Mouse (Mus musculus): ENCODE results near the gene Stap2. TPM values are rescaled to one million over a fixed set of nuclear protein-coding genes. Genes with fewer than 3 reads are reported as not detected.

Gene Stap2
- polyA plus RNA-seq, 1 experiment from 2014 or later, result 1.8 TPM

DNA sequence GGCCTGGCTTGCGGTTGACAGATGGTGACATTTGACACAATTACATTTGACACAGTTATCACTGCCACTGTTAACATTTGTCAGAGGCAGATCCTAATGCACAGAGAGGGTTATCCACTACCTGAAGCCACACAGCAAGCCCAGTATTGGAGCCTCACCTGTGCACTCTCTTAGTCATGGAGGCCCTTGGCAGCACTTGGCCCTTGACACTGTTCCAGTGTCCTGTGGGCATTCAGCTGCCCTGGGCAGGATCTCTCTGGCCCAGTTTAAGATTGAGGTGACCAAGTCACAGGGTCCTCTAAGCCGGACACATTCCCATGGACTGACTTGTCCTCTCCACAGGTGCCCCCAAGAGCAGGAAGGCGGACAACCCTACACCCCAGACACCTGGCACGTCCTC is 38.2 kb downstream of the Stap2 start:
- H3K4me1 ChIP-seq (replicated peaks), result peaks cover 22% of the 10 kb centered on the region; the same call in 1 of the 2 replicates
- no peak overlapping the region for H3K9ac ChIP-seq
- H3K4me3 ChIP-seq (replicated peaks), result no peak overlapping the region
- no peak overlapping the region for H3K27ac ChIP-seq
- no peak overlapping the region for H3K4me2 ChIP-seq
- peaks cover 40% of the 10 kb centered on the region for H3K27me3 ChIP-seq
- peaks cover 49% of the 10 kb centered on the region for H3K36me3 ChIP-seq
- no peaks in the 10 kb centered on the region for H3K9me3 ChIP-seq (replicated peaks)
- DNase-seq (no peak), ATAC-seq (ENCODE audit: low read depth) (no peak)
- 87% methylated on average over 4 of the region's 4 CpGs for WGBS (ENCODE audit: insufficient replicate concordance)

DNA sequence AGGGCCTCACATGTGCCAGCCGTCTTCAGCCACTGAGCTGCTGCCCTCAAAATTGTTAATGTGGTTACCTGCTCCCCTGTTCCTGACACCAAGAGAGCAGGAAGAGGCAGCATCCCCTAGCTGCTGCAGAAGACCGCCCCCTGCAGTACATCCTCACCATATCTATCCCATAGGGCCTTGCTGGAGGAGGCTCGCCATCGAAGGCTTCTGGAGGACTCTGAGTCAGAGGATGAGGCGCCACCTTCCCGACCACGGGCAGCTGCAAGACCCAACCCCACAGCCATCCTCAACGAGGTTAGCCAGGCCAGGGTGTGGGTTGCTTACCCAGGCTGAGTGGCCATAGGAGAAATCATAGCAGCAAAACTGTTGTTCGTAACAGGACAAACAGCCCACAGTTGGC is 40.4 kb downstream of the Stap2 start:
- no peak for DNase-seq
- 72% methylated on average over 9 of the region's 9 CpGs for WGBS (ENCODE audit: insufficient replicate concordance)
- H3K9ac ChIP-seq, result no peak overlapping the region
- H3K36me3 ChIP-seq, result peaks cover 68% of the 10 kb centered on the region
- ATAC-seq (ENCODE audit: low read depth), result no peak
- H3K27me3 ChIP-seq, result peaks cover 18% of the 10 kb centered on the region
- H3K4me2 ChIP-seq, result no peak overlapping the region
- no peaks in the 10 kb centered on the region for H3K9me3 ChIP-seq (replicated peaks)
- no peak overlapping the region for H3K27ac ChIP-seq
- no peak overlapping the region for H3K4me3 ChIP-seq (replicated peaks)
- H3K4me1 ChIP-seq (replicated peaks), result peaks cover 20% of the 10 kb centered on the region

DNA sequence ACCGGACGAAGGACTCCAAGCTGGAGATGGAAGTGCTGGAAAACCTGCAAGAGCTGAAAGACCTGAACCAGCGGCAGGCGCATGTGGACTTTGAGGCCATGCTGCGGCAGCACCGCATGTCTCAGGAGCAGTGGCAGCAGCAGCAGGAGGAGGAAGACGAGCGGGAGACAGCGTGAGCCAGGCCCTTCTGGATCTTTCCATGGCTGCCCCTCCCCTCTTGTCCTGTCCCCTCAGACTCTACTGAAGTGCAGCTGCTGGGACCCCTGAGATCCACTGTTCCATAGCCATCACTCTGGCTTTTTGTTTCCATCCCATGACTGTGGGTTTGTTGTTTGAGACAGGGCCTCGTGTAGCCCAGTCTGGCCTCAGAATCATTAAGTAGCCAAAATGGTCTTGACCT is 40.9 kb downstream of the Stap2 start:
- Histone ChIP-seq H3K36me3 (peaks cover 68% of the 10 kb centered on the region), H3K4me3 (replicated peaks) (no peak overlapping the region), H3K27me3 (peaks cover 13% of the 10 kb centered on the region), H3K4me2 (no peak overlapping the region), H3K9me3 (replicated peaks) (no peaks in the 10 kb centered on the region), H3K4me1 (replicated peaks) (peaks cover 25% of the 10 kb centered on the region), H3K9ac (no peak overlapping the region), H3K27ac (no peak overlapping the region)
- DNase-seq (no peak), ATAC-seq (ENCODE audit: low read depth) (no peak)
- 89% methylated on average over 10 of the region's 10 CpGs for WGBS (ENCODE audit: insufficient replicate concordance)

DNA sequence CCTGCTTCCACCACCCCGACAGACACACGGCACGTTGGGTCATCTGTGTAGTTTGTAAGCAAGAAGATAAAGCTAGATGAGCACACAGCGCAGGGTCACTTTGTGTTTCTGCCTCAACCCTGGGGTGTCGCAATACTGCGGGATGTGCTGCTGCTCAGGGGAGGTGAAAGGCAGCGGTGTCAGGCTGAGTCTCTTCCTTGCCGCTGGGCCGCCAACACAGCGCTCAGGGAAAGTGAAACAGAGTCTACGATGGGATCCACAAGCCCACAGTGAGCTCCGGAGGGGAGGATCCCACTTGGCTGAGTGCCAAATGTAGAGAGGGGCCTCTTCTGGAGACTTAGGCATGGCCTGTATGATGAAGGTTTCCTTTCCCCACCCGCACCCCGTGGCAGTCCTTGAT is 42.2 kb downstream of the Stap2 start:
- no peaks in the 10 kb centered on the region for H3K9me3 ChIP-seq (replicated peaks)
- H3K9ac ChIP-seq, result no peak overlapping the region
- H3K27me3 ChIP-seq, result no peaks in the 10 kb centered on the region
- H3K27ac ChIP-seq, result 0 out of 2 replicates have a peak overlapping the region, but pooled peaks have one; percentile 13
- ATAC-seq (ENCODE audit: low read depth) (no peak), DNase-seq (no peak)
- H3K4me1 ChIP-seq (replicated peaks), result peaks cover 31% of the 10 kb centered on the region
- H3K36me3 ChIP-seq, result peaks cover 68% of the 10 kb centered on the region
- WGBS (ENCODE audit: insufficient replicate concordance), result 69% methylated on average over 14 of the region's 14 CpGs
- H3K4me2 ChIP-seq, result no peak overlapping the region
- no peak overlapping the region for H3K4me3 ChIP-seq (replicated peaks)

DNA sequence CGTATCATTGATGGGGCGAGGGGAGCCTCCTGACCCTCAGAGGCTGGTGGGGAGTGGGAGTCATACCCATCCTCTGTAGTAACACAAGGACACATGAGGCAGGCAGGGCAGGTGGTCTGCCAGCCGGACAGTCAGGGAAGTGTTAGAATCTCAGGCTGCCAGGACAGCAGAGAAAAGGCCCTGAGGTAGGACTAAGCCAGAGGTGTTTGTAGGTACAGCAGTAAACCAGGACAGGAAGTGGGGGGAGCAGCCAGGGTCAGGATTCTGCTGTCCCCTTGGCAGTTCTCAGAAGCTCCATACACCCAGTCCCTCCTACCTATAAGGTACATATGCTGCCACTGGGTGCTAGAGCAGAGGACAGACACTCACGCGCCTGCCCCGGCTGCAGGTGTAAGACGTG is 43.8 kb downstream of the Stap2 start:
- no peak overlapping the region for H3K4me3 ChIP-seq (replicated peaks)
- H3K9ac ChIP-seq, result no peak overlapping the region
- H3K9me3 ChIP-seq (replicated peaks), result no peaks in the 10 kb centered on the region
- no peaks in the 10 kb centered on the region for H3K27me3 ChIP-seq
- WGBS (ENCODE audit: insufficient replicate concordance), result 90% methylated on average over 7 of the region's 7 CpGs
- H3K4me2 ChIP-seq, result no peak overlapping the region
- DNase-seq (no peak), ATAC-seq (ENCODE audit: low read depth) (no peak)
- H3K36me3 ChIP-seq, result peaks cover 54% of the 10 kb centered on the region
- H3K4me1 ChIP-seq (replicated peaks), result peaks cover 47% of the 10 kb centered on the region
- H3K27ac ChIP-seq, result no peak overlapping the region

DNA sequence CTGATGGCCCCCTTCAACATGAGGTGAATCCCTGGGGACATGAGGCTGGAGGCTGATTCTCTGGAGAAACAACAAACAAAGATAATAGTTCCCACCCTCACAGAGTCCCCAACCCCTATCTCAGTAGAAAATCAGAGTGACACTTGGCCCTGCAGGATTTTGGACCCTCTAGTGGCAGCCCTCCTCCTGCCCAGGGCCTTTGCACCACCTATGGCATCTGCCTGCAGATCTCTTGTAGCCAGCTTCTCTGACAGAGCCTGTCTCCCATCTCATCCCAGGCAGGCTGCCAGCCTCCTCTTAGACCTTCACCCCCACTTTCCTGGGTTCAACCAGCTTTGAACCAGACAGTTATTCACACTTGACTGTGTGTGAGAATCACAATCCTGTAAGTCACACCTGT is 44.6 kb downstream of the Stap2 start:
- no peak for DNase-seq
- no peak for ATAC-seq (ENCODE audit: low read depth)
- Histone ChIP-seq H3K27ac (no peak overlapping the region), H3K36me3 (peaks cover 45% of the 10 kb centered on the region), H3K4me2 (peak overlapping the region; percentile 83; the same call in 1 of the 2 replicates), H3K4me1 (replicated peaks) (peaks cover 55% of the 10 kb centered on the region), H3K9ac (peak overlapping the region; percentile 75; the same call in 1 of the 2 replicates), H3K27me3 (no peaks in the 10 kb centered on the region), H3K4me3 (replicated peaks) (no peak overlapping the region), H3K9me3 (replicated peaks) (no peaks in the 10 kb centered on the region)

DNA sequence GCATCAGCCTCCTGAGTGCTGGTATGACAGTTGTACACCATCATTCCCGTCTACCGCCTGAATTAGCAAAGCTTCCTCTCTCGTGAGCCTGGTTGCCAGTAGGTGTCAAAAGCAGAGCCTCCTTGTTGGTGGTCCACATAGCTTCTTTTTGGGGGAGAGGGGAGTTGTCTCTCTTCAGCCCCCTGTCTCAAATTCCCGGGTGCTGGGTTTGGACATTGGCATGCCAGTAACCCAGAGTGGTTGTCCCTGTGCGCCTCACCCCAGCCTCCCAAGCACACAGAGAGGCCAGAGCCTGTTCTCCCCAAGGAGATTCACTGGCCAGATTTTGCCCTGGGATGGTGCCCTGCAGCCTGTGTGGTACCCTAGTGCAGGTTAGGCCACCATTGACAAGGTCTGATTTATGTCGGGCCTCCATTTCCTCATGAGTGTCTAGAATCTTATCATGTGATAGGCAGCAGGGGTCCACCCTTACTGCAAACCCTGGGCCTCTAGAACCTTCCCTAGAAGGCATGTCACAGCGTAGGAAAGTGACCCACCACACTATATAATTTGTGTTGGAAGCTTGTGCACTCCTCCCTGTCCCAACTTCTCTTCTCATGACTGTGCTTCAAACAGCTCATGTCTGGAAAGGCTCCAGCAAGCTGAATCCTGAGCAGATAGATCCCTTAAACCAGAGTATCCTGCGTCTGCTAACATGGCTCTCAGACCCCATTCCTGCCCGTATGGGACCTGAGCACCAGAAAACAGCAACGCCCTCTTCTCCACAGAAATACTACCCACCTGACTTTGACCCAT is 45.2 kb downstream of the Stap2 start:
- DNase-seq, result no peak
- Histone ChIP-seq H3K4me1 (replicated peaks) (peaks cover 58% of the 10 kb centered on the region), H3K9ac (peak overlapping the region; percentile 75), H3K27me3 (0 out of 2 replicates have a peak, but pooled peaks cover under 1% of the 10 kb centered on the region), H3K36me3 (peaks cover 42% of the 10 kb centered on the region), H3K9me3 (replicated peaks) (no peaks in the 10 kb centered on the region), H3K27ac (peak overlapping the region; percentile 72), H3K4me3 (replicated peaks) (peak overlapping the region; percentile 66), H3K4me2 (peak overlapping the region; percentile 83)
- no peak for ATAC-seq (ENCODE audit: low read depth)
- 62% methylated on average over 10 of the region's 10 CpGs for WGBS (ENCODE audit: insufficient replicate concordance)

DNA sequence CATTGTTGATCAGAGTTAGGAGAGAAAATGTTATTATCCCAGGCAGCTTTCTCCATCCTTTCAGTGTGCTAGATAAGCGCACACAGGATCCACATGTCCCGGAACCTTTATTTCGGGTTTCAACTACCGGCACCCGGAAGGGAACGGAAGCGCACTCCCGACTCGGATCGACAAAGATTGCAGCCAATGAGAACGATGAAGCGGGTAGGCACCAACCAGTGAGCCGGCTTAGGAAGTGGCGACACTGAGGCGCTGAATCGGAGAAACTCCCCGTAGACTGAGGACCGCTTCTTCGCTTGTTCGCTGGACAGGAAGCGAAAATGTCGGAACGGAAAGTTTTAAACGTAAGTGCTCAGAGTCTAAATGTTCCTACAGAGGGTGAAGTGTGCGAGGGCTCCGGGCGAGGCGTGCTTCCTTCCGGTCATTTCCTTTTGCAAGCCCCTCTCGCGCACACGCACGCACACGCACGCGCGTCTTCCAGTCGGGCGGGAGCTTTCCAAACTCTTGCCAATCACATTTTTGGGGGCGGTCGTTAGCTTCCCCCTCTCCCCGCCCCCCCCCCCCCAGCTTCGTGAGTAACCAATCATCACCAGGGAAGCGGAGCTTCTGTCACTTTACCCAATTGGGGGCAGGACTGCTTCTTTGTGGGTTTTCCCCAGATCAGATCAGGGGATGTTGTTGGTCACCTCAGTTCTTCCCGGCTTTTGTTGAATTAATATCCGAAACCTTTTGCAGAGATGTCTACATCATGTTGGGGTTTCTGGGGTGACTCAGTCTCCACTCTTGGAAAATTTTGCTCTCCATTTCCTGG is 46.3 kb downstream of the Stap2 start, which contains the start of gene Yju2:
TSS of gene Yju2 (plus strand) at position 182 of the 811 bp plus-strand sequence.
- peak within 1 kb of the TSS; percentile 75 for H3K9ac ChIP-seq
- peak within 1 kb of the TSS; percentile 83 for H3K4me2 ChIP-seq
- H3K9me3 ChIP-seq (replicated peaks), result no peaks in the 10 kb centered on the region
- H3K27me3 ChIP-seq, result peaks cover 10% of the 10 kb centered on the region; the same call in 1 of the 2 replicates
- peak within 1 kb of the TSS; percentile 66 for H3K4me3 ChIP-seq (replicated peaks)
- peaks cover 58% of the 10 kb centered on the region for H3K4me1 ChIP-seq (replicated peaks)
- peak; percentile 90 for DNase-seq
- H3K27ac ChIP-seq, result peak within 1 kb of the TSS; percentile 89
- WGBS (ENCODE audit: insufficient replicate concordance), result under 1% methylated on average over 45 of the region's 46 CpGs
- ATAC-seq (ENCODE audit: low read depth), result peak; percentile 89
- peaks cover 32% of the 10 kb centered on the region for H3K36me3 ChIP-seq

DNA sequence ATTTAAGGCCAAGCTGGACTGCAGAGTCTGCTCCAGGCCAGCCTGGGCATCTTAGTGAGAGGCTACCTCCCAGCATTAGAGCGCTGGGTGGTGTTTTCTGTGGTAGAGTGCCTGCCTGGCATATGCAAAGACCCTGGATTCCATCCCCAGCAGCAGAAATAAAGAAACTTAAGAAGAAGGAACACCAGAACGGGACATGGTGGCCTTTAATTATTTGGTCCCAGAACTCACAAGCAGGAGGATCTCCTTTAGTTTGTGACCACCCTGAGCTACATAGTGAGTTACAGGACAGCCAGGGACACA is 46.8 kb downstream of the Stap2 start:
- DNase-seq (no peak), ATAC-seq (ENCODE audit: low read depth) (no peak)
- Histone ChIP-seq H3K27ac (peak overlapping the region; percentile 89), H3K4me3 (replicated peaks) (peak overlapping the region; percentile 66), H3K27me3 (peaks cover 11% of the 10 kb centered on the region; the same call in 1 of the 2 replicates), H3K9ac (peak overlapping the region; percentile 75), H3K36me3 (peaks cover 27% of the 10 kb centered on the region), H3K4me1 (replicated peaks) (peaks cover 58% of the 10 kb centered on the region), H3K4me2 (peak overlapping the region; percentile 83), H3K9me3 (replicated peaks) (no peaks in the 10 kb centered on the region)
- WGBS (ENCODE audit: insufficient replicate concordance), result 35% methylated on average over 2 of the region's 2 CpGs

DNA sequence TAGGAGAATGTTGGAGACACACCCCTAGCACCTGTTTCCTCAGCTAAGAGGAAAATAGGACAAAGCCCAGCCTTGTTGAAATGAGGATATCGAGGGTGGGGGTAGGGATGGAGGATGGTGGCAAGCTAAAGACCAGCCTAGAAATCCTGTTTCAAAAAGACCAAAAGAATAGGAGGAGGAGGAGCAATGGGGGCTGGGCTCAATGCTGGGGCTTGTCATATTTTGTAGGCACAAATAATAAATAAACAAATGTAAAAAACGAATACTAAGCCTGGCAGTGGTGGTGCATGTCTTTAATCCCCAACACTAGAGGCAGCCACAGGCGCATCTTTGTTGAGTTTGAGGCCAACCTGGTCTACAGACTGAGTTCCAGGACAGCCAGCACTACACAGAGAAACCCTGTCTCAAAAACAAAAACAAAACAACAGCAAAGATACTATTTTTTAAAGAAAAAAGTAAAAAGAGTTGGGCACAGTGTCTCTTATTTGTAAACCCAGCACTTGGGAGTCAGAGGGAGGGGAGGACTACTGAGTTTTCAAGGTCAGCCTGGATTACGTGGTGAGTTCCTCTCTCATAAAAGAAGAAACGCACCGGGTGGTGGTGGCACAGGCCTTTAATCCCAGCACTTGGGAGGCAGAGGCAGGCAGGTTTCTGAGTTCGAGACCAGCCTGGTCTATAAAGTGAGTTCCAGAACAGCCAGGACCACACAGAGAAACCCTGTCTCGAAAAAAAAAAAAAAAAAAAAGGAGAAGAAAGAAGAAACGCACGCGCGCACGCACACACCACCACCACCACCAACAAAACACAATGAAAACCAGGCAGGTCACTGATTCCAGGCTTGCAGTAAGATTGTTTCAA is 47.4 kb downstream of the Stap2 start:
- WGBS (ENCODE audit: insufficient replicate concordance), result 64% methylated on average over 13 of the region's 13 CpGs
- Histone ChIP-seq H3K4me1 (replicated peaks) (peaks cover 55% of the 10 kb centered on the region), H3K27me3 (peaks cover 11% of the 10 kb centered on the region; the same call in 1 of the 2 replicates), H3K9ac (peak overlapping the region; percentile 75), H3K4me3 (replicated peaks) (peak overlapping the region; percentile 66), H3K27ac (peak overlapping the region; percentile 89), H3K9me3 (replicated peaks) (no peaks in the 10 kb centered on the region), H3K4me2 (peak overlapping the region; percentile 83), H3K36me3 (peaks cover 23% of the 10 kb centered on the region)
- DNase-seq, result no peak
- no peak for ATAC-seq (ENCODE audit: low read depth)

DNA sequence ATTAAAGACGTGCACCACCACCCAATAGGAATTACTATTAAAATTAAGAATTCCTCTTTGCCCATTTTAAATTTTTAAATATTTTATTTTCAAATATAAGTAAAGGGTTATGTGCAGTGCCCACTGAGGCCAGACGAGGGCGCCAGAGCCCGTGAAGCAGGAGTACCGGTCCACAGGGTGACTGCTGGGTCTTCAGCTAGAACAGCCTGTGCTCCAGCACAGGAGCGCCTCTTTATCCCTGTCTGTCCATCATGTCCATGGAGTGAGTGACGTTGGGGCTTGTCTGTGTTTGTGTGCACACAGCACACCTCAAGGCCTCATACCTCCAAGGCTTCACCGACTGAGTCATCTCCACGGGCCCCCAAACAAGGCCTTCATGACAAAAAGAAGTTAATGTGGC is 48.2 kb downstream of the Stap2 start:
- ATAC-seq (ENCODE audit: low read depth) (no peak), DNase-seq (peak; percentile 68)
- H3K4me3 ChIP-seq (replicated peaks), result no peak overlapping the region
- H3K9me3 ChIP-seq (replicated peaks), result no peaks in the 10 kb centered on the region
- peaks cover 11% of the 10 kb centered on the region; the same call in 1 of the 2 replicates for H3K27me3 ChIP-seq
- 19% methylated on average over 9 of the region's 9 CpGs for WGBS (ENCODE audit: insufficient replicate concordance)
- H3K4me2 ChIP-seq, result 0 out of 2 replicates have a peak overlapping the region, but pooled peaks have one; percentile 7
- peaks cover 18% of the 10 kb centered on the region for H3K36me3 ChIP-seq
- no peak overlapping the region for H3K9ac ChIP-seq
- H3K4me1 ChIP-seq (replicated peaks), result peaks cover 50% of the 10 kb centered on the region
- no peak overlapping the region for H3K27ac ChIP-seq

Measured in liver, embryonic 13.5 days (tissue).